Mouse (Mus musculus): ENCODE results near the gene Yaf2. TPM values are rescaled to one million over a fixed set of nuclear protein-coding genes. Genes with fewer than 3 reads are reported as not detected.

Gene Yaf2
- polyA plus RNA-seq, 1 experiment from 2014 or later: 85.6 TPM

GRCm38 (mm10) chr15:93298197-93298596, 38.5 kb downstream of the Yaf2 start:
- Histone ChIP-seq H3K27me3 (replicated peaks; ENCODE audit: control insufficient read depth, insufficient read depth, low read length) (no peaks in the 10 kb centered on the region), H3K4me1 (ENCODE audit: control insufficient read depth, insufficient read depth, low read depth, low read length) (no peaks in the 10 kb centered on the region; the same call in 1 of the 2 replicates), H3K4me3 (ENCODE audit: low read length) (no peak overlapping the region), H3K27ac (ENCODE audit: low read depth, low read length) (no peak overlapping the region), H3K9ac (ENCODE audit: low read depth, low read length) (no peak overlapping the region), H3K36me3 (ENCODE audit: control insufficient read depth, insufficient read depth, low read length) (no peaks in the 10 kb centered on the region), H3K4me2 (ENCODE audit: low read length) (no peak overlapping the region), H3K9me3 (ENCODE audit: control insufficient read depth, low read length) (no peaks in the 10 kb centered on the region)
- ATAC-seq: no peak
- WGBS: 79% methylated on average over 2 of the region's 2 CpGs

- H3K9me3 ChIP-seq (ENCODE audit: control insufficient read depth, low read length): no peaks in the 10 kb centered on the region
- H3K9ac ChIP-seq (ENCODE audit: low read depth, low read length): no peak overlapping the region
- H3K4me2 ChIP-seq (ENCODE audit: low read length): no peak overlapping the region
- H3K4me3 ChIP-seq (ENCODE audit: low read length): no peak overlapping the region
- no peaks in the 10 kb centered on the region for H3K36me3 ChIP-seq (ENCODE audit: control insufficient read depth, insufficient read depth, low read length)
- no peaks in the 10 kb centered on the region for H3K27me3 ChIP-seq (replicated peaks; ENCODE audit: control insufficient read depth, insufficient read depth, low read length)
- H3K4me1 ChIP-seq (ENCODE audit: control insufficient read depth, insufficient read depth, low read depth, low read length): no peaks in the 10 kb centered on the region
- ATAC-seq: no peak
- no peak overlapping the region for H3K27ac ChIP-seq (ENCODE audit: low read depth, low read length)
- WGBS: 90% methylated on average over 11 of the region's 11 CpGs
Observed at GRCm38 (mm10) chr15:93294483-93294882, 42.3 kb downstream of the Yaf2 start.

GRCm38 (mm10) chr15:93288321-93288720, 48.4 kb downstream of the Yaf2 start:
- Histone ChIP-seq H3K9me3 (ENCODE audit: control insufficient read depth, low read length) (no peaks in the 10 kb centered on the region), H3K4me2 (ENCODE audit: low read length) (no peak overlapping the region), H3K9ac (ENCODE audit: low read depth, low read length) (no peak overlapping the region), H3K36me3 (ENCODE audit: control insufficient read depth, insufficient read depth, low read length) (peaks cover 2% of the 10 kb centered on the region; the same call in 1 of the 2 replicates), H3K4me3 (ENCODE audit: low read length) (no peak overlapping the region), H3K27me3 (replicated peaks; ENCODE audit: control insufficient read depth, insufficient read depth, low read length) (no peaks in the 10 kb centered on the region), H3K4me1 (ENCODE audit: control insufficient read depth, insufficient read depth, low read depth, low read length) (no peaks in the 10 kb centered on the region), H3K27ac (ENCODE audit: low read depth, low read length) (no peak overlapping the region)
- WGBS: 93% methylated on average over 4 of the region's 4 CpGs
- ATAC-seq: no peak

- WGBS: 68% methylated on average over 2 of the region's 2 CpGs
- Histone ChIP-seq H3K27me3 (replicated peaks; ENCODE audit: control insufficient read depth, insufficient read depth, low read length) (no peaks in the 10 kb centered on the region), H3K27ac (ENCODE audit: low read depth, low read length) (no peak overlapping the region), H3K4me1 (ENCODE audit: control insufficient read depth, insufficient read depth, low read depth, low read length) (no peaks in the 10 kb centered on the region), H3K4me3 (ENCODE audit: low read length) (no peak overlapping the region), H3K36me3 (ENCODE audit: control insufficient read depth, insufficient read depth, low read length) (peaks cover 2% of the 10 kb centered on the region; the same call in 1 of the 2 replicates), H3K4me2 (ENCODE audit: low read length) (no peak overlapping the region), H3K9me3 (ENCODE audit: control insufficient read depth, low read length) (no peaks in the 10 kb centered on the region), H3K9ac (ENCODE audit: low read depth, low read length) (no peak overlapping the region)
- no peak for ATAC-seq
Observed at GRCm38 (mm10) chr15:93287628-93288027, 49.1 kb downstream of the Yaf2 start.

GRCm38 (mm10) chr15:93285244-93285643, 51.5 kb downstream of the Yaf2 start:
- ATAC-seq: no peak
- no peak overlapping the region for H3K9ac ChIP-seq (ENCODE audit: low read depth, low read length)
- H3K4me3 ChIP-seq (ENCODE audit: low read length): no peak overlapping the region
- no peaks in the 10 kb centered on the region for H3K9me3 ChIP-seq (ENCODE audit: control insufficient read depth, low read length)
- H3K4me1 ChIP-seq (ENCODE audit: control insufficient read depth, insufficient read depth, low read depth, low read length): no peaks in the 10 kb centered on the region
- 80% methylated on average over 15 of the region's 15 CpGs for WGBS
- H3K36me3 ChIP-seq (ENCODE audit: control insufficient read depth, insufficient read depth, low read length): peaks cover 2% of the 10 kb centered on the region; the same call in 1 of the 2 replicates
- no peak overlapping the region for H3K4me2 ChIP-seq (ENCODE audit: low read length)
- no peaks in the 10 kb centered on the region for H3K27me3 ChIP-seq (replicated peaks; ENCODE audit: control insufficient read depth, insufficient read depth, low read length)
- no peak overlapping the region for H3K27ac ChIP-seq (ENCODE audit: low read depth, low read length)

- H3K9ac ChIP-seq (ENCODE audit: low read depth, low read length): no peak overlapping the region
- no peak overlapping the region for H3K4me3 ChIP-seq (ENCODE audit: low read length)
- no peak for ATAC-seq
- H3K4me2 ChIP-seq (ENCODE audit: low read length): no peak overlapping the region
- peaks cover 2% of the 10 kb centered on the region; the same call in 1 of the 2 replicates for H3K36me3 ChIP-seq (ENCODE audit: control insufficient read depth, insufficient read depth, low read length)
- H3K27ac ChIP-seq (ENCODE audit: low read depth, low read length): no peak overlapping the region
- 91% methylated on average over 6 of the region's 6 CpGs for WGBS
- no peaks in the 10 kb centered on the region for H3K4me1 ChIP-seq (ENCODE audit: control insufficient read depth, insufficient read depth, low read depth, low read length)
- no peaks in the 10 kb centered on the region for H3K9me3 ChIP-seq (ENCODE audit: control insufficient read depth, low read length)
- H3K27me3 ChIP-seq (replicated peaks; ENCODE audit: control insufficient read depth, insufficient read depth, low read length): no peaks in the 10 kb centered on the region
Observed at GRCm38 (mm10) chr15:93284326-93284725, 52.4 kb downstream of the Yaf2 start.

- ATAC-seq: no peak
- Histone ChIP-seq H3K9ac (ENCODE audit: low read depth, low read length) (no peak overlapping the region), H3K27ac (ENCODE audit: low read depth, low read length) (no peak overlapping the region), H3K4me3 (ENCODE audit: low read length) (no peak overlapping the region), H3K27me3 (replicated peaks; ENCODE audit: control insufficient read depth, insufficient read depth, low read length) (no peaks in the 10 kb centered on the region), H3K4me1 (ENCODE audit: control insufficient read depth, insufficient read depth, low read depth, low read length) (no peaks in the 10 kb centered on the region), H3K36me3 (ENCODE audit: control insufficient read depth, insufficient read depth, low read length) (peaks cover 5% of the 10 kb centered on the region; the same call in 1 of the 2 replicates), H3K9me3 (ENCODE audit: control insufficient read depth, low read length) (no peaks in the 10 kb centered on the region), H3K4me2 (ENCODE audit: low read length) (no peak overlapping the region)
- WGBS: 72% methylated on average over 11 of the region's 11 CpGs
Observed at GRCm38 (mm10) chr15:93283349-93283748, 53.4 kb downstream of the Yaf2 start.

GRCm38 (mm10) chr15:93276276-93276675, 60.5 kb downstream of the Yaf2 start:
- peak overlapping the region; percentile 97 for H3K4me2 ChIP-seq (ENCODE audit: low read length)
- ATAC-seq: no peak

GRCm38 (mm10) chr15:93275623-93276022, 61.1 kb downstream of the Yaf2 start:
- Histone ChIP-seq H3K36me3 (ENCODE audit: control insufficient read depth, insufficient read depth, low read length) (peaks cover 2% of the 10 kb centered on the region; the same call in 1 of the 2 replicates), H3K27me3 (replicated peaks; ENCODE audit: control insufficient read depth, insufficient read depth, low read length) (no peaks in the 10 kb centered on the region), H3K27ac (ENCODE audit: low read depth, low read length) (peak overlapping the region; percentile 91), H3K9ac (ENCODE audit: low read depth, low read length) (peak overlapping the region; percentile 71), H3K4me1 (ENCODE audit: control insufficient read depth, insufficient read depth, low read depth, low read length) (peaks cover 17% of the 10 kb centered on the region), H3K4me3 (ENCODE audit: low read length) (peak overlapping the region; percentile 75), H3K9me3 (ENCODE audit: control insufficient read depth, low read length) (no peaks in the 10 kb centered on the region), H3K4me2 (ENCODE audit: low read length) (peak overlapping the region; percentile 97)
- WGBS: 0% methylated on average over 21 of the region's 21 CpGs
- peak; percentile 57 for ATAC-seq

More at GRCm38 (mm10) chr15:93276276-93276675, 60.5 kb downstream of the Yaf2 start:
- Histone ChIP-seq H3K9me3 (ENCODE audit: control insufficient read depth, low read length) (no peaks in the 10 kb centered on the region), H3K27me3 (replicated peaks; ENCODE audit: control insufficient read depth, insufficient read depth, low read length) (no peaks in the 10 kb centered on the region), H3K4me3 (ENCODE audit: low read length) (peak overlapping the region; percentile 75), H3K27ac (ENCODE audit: low read depth, low read length) (no peak overlapping the region; the same call in 1 of the 2 replicates), H3K4me1 (ENCODE audit: control insufficient read depth, insufficient read depth, low read depth, low read length) (peaks cover 17% of the 10 kb centered on the region), H3K36me3 (ENCODE audit: control insufficient read depth, insufficient read depth, low read length) (peaks cover 2% of the 10 kb centered on the region; the same call in 1 of the 2 replicates), H3K9ac (ENCODE audit: low read depth, low read length) (peak overlapping the region; percentile 41; the same call in 1 of the 2 replicates)
- WGBS: 3% methylated on average over 14 of the region's 14 CpGs
